Mouse (Mus musculus): ENCODE measurements around the gene Etfdh. TPM values are rescaled to one million over a fixed set of nuclear protein-coding genes. Genes with fewer than 3 reads are reported as not detected.

The Etfdh gene
- total RNA-seq (2023), result 24.9 TPM

GRCm38 (mm10) chr3:79629416-79629730 is at the start of gene Etfdh:
Etfdh (minus strand) TSS chr3:79629500.

DNA sequence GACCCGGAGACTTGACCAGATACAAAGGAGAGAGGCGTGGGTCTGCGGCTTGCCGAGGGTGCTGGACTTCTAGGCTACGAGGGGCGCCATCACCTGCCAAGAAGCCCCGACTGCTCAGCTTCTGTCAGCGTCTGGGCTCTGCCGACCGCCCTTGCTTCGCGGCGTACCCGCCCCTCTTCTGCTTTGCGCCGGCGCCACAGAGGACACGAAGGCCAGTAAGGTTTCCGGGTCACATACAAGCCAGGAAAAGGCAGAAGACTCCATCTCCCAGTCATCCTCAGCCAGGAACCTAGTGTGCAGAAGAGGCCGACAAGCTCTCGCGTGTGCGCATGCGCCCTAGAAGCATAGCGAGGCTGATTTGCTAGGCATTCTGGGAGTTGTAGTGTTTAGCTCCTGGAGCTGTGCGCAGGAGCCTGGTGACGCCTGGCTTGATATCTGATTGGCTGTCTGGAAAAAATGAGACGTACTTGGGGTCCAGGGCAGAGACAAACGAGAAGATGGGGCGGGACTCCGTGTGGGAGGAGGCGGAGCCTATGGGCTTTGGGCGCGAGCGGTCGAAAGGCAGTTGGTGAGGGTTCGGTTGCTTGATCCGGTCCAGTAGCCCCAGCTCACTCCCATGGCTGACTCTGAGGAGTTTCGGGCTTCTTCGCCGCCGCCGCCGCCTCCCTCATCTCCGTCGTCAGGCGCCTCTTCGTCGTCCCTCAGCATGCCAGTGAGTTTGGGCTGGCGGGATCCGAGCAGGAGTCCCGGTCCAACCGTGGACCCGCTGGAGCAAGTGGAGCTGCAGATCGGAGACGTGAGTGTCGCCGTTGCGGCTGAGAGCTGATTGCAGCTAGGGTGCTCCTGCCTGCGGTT is 512 bp downstream of the Etfdh start, which contains the start of gene 4930579G24Rik:
TSS of gene 4930579G24Rik (plus strand) at position 519 of the 855 bp plus-strand sequence.

GRCm38 (mm10) chr3:79590863-79591792 is 38.2 kb downstream of the Etfdh start, which contains the start of gene Ppid:
Ppid (plus strand) TSS chr3:79591342.

DNA sequence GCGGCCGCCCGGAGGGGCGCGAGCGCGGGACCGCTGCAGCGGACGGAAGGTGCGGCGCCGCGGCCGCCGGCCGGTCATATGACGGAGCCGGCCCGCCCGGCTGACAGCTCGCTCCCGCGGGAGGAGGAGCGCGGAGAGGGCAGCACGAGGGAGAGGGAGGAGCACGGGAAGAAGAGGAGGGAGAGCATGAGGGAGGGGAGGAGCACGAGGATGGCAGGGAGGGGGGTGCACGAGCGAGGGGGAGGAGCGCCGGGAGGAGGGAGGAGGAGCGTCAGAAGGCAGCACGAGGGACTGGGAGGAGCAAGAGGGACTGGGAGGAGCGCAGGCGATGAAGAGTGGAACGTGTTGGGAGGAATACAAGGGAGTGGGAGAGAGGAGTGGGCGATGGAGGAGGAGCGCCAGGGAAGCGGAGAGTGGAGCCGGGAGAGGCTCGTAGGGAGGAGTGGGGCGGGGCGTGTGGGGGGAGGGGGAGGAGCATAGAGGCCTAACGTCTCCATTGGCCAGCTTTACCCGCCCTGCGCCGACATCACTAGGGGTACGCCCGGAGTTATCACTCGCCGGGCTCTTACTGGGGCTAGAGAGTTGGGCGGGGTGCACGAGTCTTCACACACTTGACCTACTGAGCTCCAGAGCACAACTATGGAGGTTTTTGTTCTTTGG is 61.5 kb downstream of the Etfdh start, which contains the start of gene Fnip2:
TSS of gene Fnip2 (minus strand) at position 94 of the 660 bp plus-strand sequence.

Other genes with a start within 250 kb of the Etfdh start
- 1.5 TPM for gene Fnip2, start 61.7 kb downstream of the Etfdh start, total RNA-seq (2023)
- gene Ppid, start 38.2 kb downstream of the Etfdh start, total RNA-seq (2023), result 69.8 TPM
- 3.8 TPM for gene 4930579G24Rik, start 421 bp downstream of the Etfdh start, total RNA-seq (2023)
- gene Rxfp1, start 108.4 kb upstream of the Etfdh start, total RNA-seq (2023), result not detected
- 1.9 TPM for gene Tmem144, start 223.3 kb upstream of the Etfdh start, total RNA-seq (2023)

Data from CD4-positive naive resting alpha-beta T cell, adult 76 days (primary cell).